29 mouse cellular contexts compared by ENCODE assay signal in genomic region chr5:23289149-23289548, GRCm38 (mm10).
"Had no signal": no experiment of that assay in that cellular context is flagged by ENCODE, and none has a peak within 500 bp of the region (broad histone marks: within the 10 kb centered on the region; RNA-seq: fewer than 3 reads in every experiment).

No protein-coding gene starts in this region.

- H3K9me3 ChIP-seq: limb, embryonic 10.5 days; limb, embryonic 12.5 days; limb, embryonic 13.5 days; limb, embryonic 15.5 days; liver, embryonic 12.5 days; liver, embryonic 13.5 days; liver, embryonic 15.5 days; lung, embryonic 15.5 days; megakaryocyte, embryonic 14.5 days; midbrain, embryonic 10.5 days; midbrain, embryonic 12.5 days; midbrain, embryonic 13.5 days; midbrain, embryonic 15.5 days had no signal

- H3K27me3 ChIP-seq: limb, embryonic 12.5 days; limb, embryonic 13.5 days; limb, embryonic 15.5 days; liver, embryonic 12.5 days; liver, embryonic 13.5 days; liver, embryonic 15.5 days; lung, embryonic 15.5 days; megakaryocyte, embryonic 14.5 days; midbrain, embryonic 12.5 days; midbrain, embryonic 13.5 days; midbrain, embryonic 15.5 days had no signal

- H3K4me1 ChIP-seq: limb, embryonic 10.5 days; limb, embryonic 12.5 days; limb, embryonic 13.5 days; limb, embryonic 15.5 days; liver, embryonic 12.5 days; liver, embryonic 13.5 days; liver, embryonic 15.5 days; megakaryocyte, embryonic 14.5 days; midbrain, embryonic 10.5 days; midbrain, embryonic 12.5 days; midbrain, embryonic 13.5 days; midbrain, embryonic 15.5 days had no signal

- H3K36me3 ChIP-seq: limb, embryonic 10.5 days; limb, embryonic 12.5 days; limb, embryonic 13.5 days; limb, embryonic 15.5 days; liver, embryonic 12.5 days; liver, embryonic 13.5 days; liver, embryonic 15.5 days; lung, embryonic 15.5 days; midbrain, embryonic 10.5 days; midbrain, embryonic 12.5 days; midbrain, embryonic 13.5 days; midbrain, embryonic 15.5 days had no signal

- H3K4me3 ChIP-seq: limb, embryonic 10.5 days; limb, embryonic 12.5 days; limb, embryonic 13.5 days; limb, embryonic 15.5 days; liver, embryonic 12.5 days; liver, embryonic 13.5 days; liver, embryonic 15.5 days; lung, embryonic 15.5 days; megakaryocyte, embryonic 14.5 days; midbrain, embryonic 10.5 days; midbrain, embryonic 12.5 days; midbrain, embryonic 13.5 days; midbrain, embryonic 15.5 days; myocyte had no signal

- H3K4me2 ChIP-seq: limb, embryonic 12.5 days; limb, embryonic 13.5 days; limb, embryonic 15.5 days; liver, embryonic 11.5 days; liver, embryonic 12.5 days; liver, embryonic 13.5 days; liver, embryonic 15.5 days; lung, embryonic 14.5 days; lung, embryonic 15.5 days; midbrain, embryonic 11.5 days; midbrain, embryonic 12.5 days; midbrain, embryonic 13.5 days; midbrain, embryonic 15.5 days had no signal

- H3K27ac ChIP-seq: limb, embryonic 10.5 days; limb, embryonic 12.5 days; limb, embryonic 13.5 days; limb, embryonic 15.5 days; liver, embryonic 12.5 days; liver, embryonic 13.5 days; liver, embryonic 14.5 days; liver, embryonic 15.5 days; lung, embryonic 15.5 days; macrophage; midbrain, embryonic 10.5 days; midbrain, embryonic 12.5 days; midbrain, embryonic 13.5 days; midbrain, embryonic 15.5 days had no signal

- DNase-seq: left cerebral cortex, postnatal 4 days; liver; liver, embryonic 13.5 days; liver, postnatal 0 days; lung, adult 18-20 months; lung, adult 2 months; lung, embryonic 14.5 days; lung, postnatal 10 days; lung, postnatal 14 days; lung, postnatal 36 days; lung, postnatal 4 days; midbrain, embryonic 14.5 days had no signal

- H3K9ac ChIP-seq: limb, embryonic 12.5 days; limb, embryonic 13.5 days; limb, embryonic 15.5 days; liver, embryonic 12.5 days; liver, embryonic 13.5 days; liver, embryonic 14.5 days; liver, embryonic 15.5 days; liver, postnatal 0 days; lung, embryonic 14.5 days; lung, embryonic 15.5 days; midbrain, embryonic 12.5 days; midbrain, embryonic 13.5 days; midbrain, embryonic 15.5 days had no signal
